Mouse (Mus musculus): Measurements from ENCODE around the gene Tbc1d22a. TPM values are rescaled to one million over a fixed set of nuclear protein-coding genes. Genes with fewer than 3 reads are reported as not detected.
A peak's percentile ranks its signal among the peaks of the same experiment; 100 is the strongest.
"Not testable (repeated sequence)": the region's sequence is repeated elsewhere in the genome, so short reads cannot be mapped to it uniquely, and the experiment has no call there.

Tbc1d22a gene
- total RNA-seq, 2 experiments from 2014 or later, result 19.6 to 20.4 TPM

- intact Hi-C loops (cut with DNase I); DNase-seq (ENCODE audit: extremely low spot score in 1 of 2, low spot score in 2 of 2): not testable (repeated sequence)
Measured at GRCm38 (mm10) chr15:86177703-86178251, 36.5 kb upstream of the Tbc1d22a start.

GRCm38 (mm10) chr15:86178594-86178993 is 35.7 kb upstream of the Tbc1d22a start:
- DNase-seq (ENCODE audit: extremely low spot score in 1 of 2, low spot score in 2 of 2), result no peak
- intact Hi-C loops (cut with DNase I), result no loop called here

- intact Hi-C loops (cut with DNase I), result no loop called here
- no peak for DNase-seq (ENCODE audit: extremely low spot score in 1 of 2, low spot score in 2 of 2)
Measured at GRCm38 (mm10) chr15:86180427-86180826, 33.8 kb upstream of the Tbc1d22a start.

- intact Hi-C loops (cut with DNase I); DNase-seq (ENCODE audit: extremely low spot score in 1 of 2, low spot score in 2 of 2): not testable (repeated sequence)
Measured at GRCm38 (mm10) chr15:86181321-86181720, 32.9 kb upstream of the Tbc1d22a start.

GRCm38 (mm10) chr15:86181941-86182439 is 32.3 kb upstream of the Tbc1d22a start:
- DNase-seq (ENCODE audit: extremely low spot score in 1 of 2, low spot score in 2 of 2), result peak in 1 of 2 experiments; percentile 75
- intact Hi-C loops (cut with DNase I), result no loop called here

- intact Hi-C loops (cut with DNase I), result no loop called here
- peak; percentile 47 to 81 for DNase-seq (ENCODE audit: extremely low spot score in 1 of 2, low spot score in 2 of 2)
Measured at GRCm38 (mm10) chr15:86182646-86183045, 31.6 kb upstream of the Tbc1d22a start.

- intact Hi-C loops (cut with DNase I), result no loop called here
Measured at GRCm38 (mm10) chr15:86183484-86183883, 30.8 kb upstream of the Tbc1d22a start.

GRCm38 (mm10) chr15:86184071-86184470 is 30.2 kb upstream of the Tbc1d22a start:
- intact Hi-C loops (cut with DNase I), result no loop called here
- no peak for DNase-seq (ENCODE audit: extremely low spot score in 1 of 2, low spot score in 2 of 2)

More at GRCm38 (mm10) chr15:86183484-86183883, 30.8 kb upstream of the Tbc1d22a start:
- DNase-seq (ENCODE audit: extremely low spot score in 1 of 2, low spot score in 2 of 2), result no peak

GRCm38 (mm10) chr15:86184851-86185688 is 29.2 kb upstream of the Tbc1d22a start:
- intact Hi-C loops (cut with DNase I), result no loop called here

GRCm38 (mm10) chr15:86185689-86186569 is 28.3 kb upstream of the Tbc1d22a start, which contains the start of gene Cerk:
TSS of gene Cerk (minus strand) at chr15:86186141.
- intact Hi-C loops (cut with DNase I), result no loop called here
- DNase-seq (ENCODE audit: extremely low spot score in 1 of 2, low spot score in 2 of 2), result peak; percentile 73 to 90

More at GRCm38 (mm10) chr15:86184851-86185688, 29.2 kb upstream of the Tbc1d22a start:
- peak in 1 of 2 experiments; percentile 65 for DNase-seq (ENCODE audit: extremely low spot score in 1 of 2, low spot score in 2 of 2)

- no peak for DNase-seq (ENCODE audit: extremely low spot score in 1 of 2, low spot score in 2 of 2)
- intact Hi-C loops (cut with DNase I), result no loop called here
Measured at GRCm38 (mm10) chr15:86186686-86187085, 27.6 kb upstream of the Tbc1d22a start.

GRCm38 (mm10) chr15:86188186-86188585 is 26.1 kb upstream of the Tbc1d22a start:
- intact Hi-C loops (cut with DNase I), result no loop called here
- DNase-seq (ENCODE audit: extremely low spot score in 1 of 2, low spot score in 2 of 2), result peak in 1 of 2 experiments; percentile 56

- peak in 1 of 2 experiments; percentile 84 for DNase-seq (ENCODE audit: extremely low spot score in 1 of 2, low spot score in 2 of 2)
- intact Hi-C loops (cut with DNase I), result no loop called here
Measured at GRCm38 (mm10) chr15:86188746-86189470, 25.4 kb upstream of the Tbc1d22a start.

- DNase-seq (ENCODE audit: extremely low spot score in 1 of 2, low spot score in 2 of 2), result no peak
Measured at GRCm38 (mm10) chr15:86190387-86190786, 23.9 kb upstream of the Tbc1d22a start.

GRCm38 (mm10) chr15:86191505-86191904 is 22.8 kb upstream of the Tbc1d22a start:
- DNase-seq (ENCODE audit: extremely low spot score in 1 of 2, low spot score in 2 of 2), result no peak
- intact Hi-C loops (cut with DNase I), result no loop called here

More at GRCm38 (mm10) chr15:86190387-86190786, 23.9 kb upstream of the Tbc1d22a start:
- intact Hi-C loops (cut with DNase I), result no loop called here

GRCm38 (mm10) chr15:86191933-86192332 is 22.3 kb upstream of the Tbc1d22a start:
- intact Hi-C loops (cut with DNase I), result no loop called here
- no peak for DNase-seq (ENCODE audit: extremely low spot score in 1 of 2, low spot score in 2 of 2)

- intact Hi-C loops (cut with DNase I), result not testable (repeated sequence)
Measured at GRCm38 (mm10) chr15:86194676-86195453, 19.4 kb upstream of the Tbc1d22a start.

More at GRCm38 (mm10) chr15:86194676-86195453, 19.4 kb upstream of the Tbc1d22a start:
- peak in 1 of 2 experiments; percentile 83 for DNase-seq (ENCODE audit: extremely low spot score in 1 of 2, low spot score in 2 of 2)

Measured in left cerebral cortex, postnatal 10 days (tissue).